Mouse (Mus musculus) midbrain, embryonic 16.5 days (tissue): ENCODE measurements at regions not wholly inside any gene's neighbourhood (a gene's known extent, or its start where the extent isn't known, plus 50 kb on each side); places are given as distances from the start of the nearest gene placed in this dataset.

Experiments
- ATAC-seq: fragments of 200-750 bp; cut with Nextera tagmentation; 2 replicates; pipeline ENCODE4 v1.8.0; 2017; ENCODE audit warnings: moderate TSS enrichment
- H3K27ac ChIP-seq: fragments of 300-500 bp; sonication (generic); 2 replicates; pipeline ENCODE4 v1.5.1; 2014; ENCODE audit warnings: mild to moderate bottlenecking, low read length, mixed read lengths
- H3K27me3 ChIP-seq: fragments of 300-500 bp; sonication (generic); 2 replicates; pipeline ENCODE4 v1.6.1; 2014; ENCODE audit warnings: low read depth, low read length, mixed read lengths; ENCODE audit not compliant: control insufficient read depth, insufficient read depth
- H3K36me3 ChIP-seq: fragments of 300-500 bp; sonication (generic); 2 replicates; pipeline ENCODE4 v1.6.1; 2014; ENCODE audit warnings: mild to moderate bottlenecking, low read length, moderate library complexity, mixed read lengths; ENCODE audit not compliant: control insufficient read depth, insufficient read depth
- H3K4me1 ChIP-seq: fragments of 300-500 bp; sonication (generic); 2 replicates; pipeline ENCODE4 v1.6.1; 2014; ENCODE audit warnings: mild to moderate bottlenecking, low read length, mixed read lengths; ENCODE audit not compliant: control insufficient read depth, insufficient read depth
- H3K4me2 ChIP-seq: fragments of 300-500 bp; sonication (generic); 2 replicates; pipeline ENCODE4 v1.6.1; 2014; ENCODE audit warnings: mild to moderate bottlenecking, low read length, mixed read lengths
- H3K4me3 ChIP-seq: fragments of 300-500 bp; sonication (generic); 2 replicates; pipeline ENCODE4 v1.5.1; 2014; ENCODE audit warnings: low read depth, mild to moderate bottlenecking, low read length, moderate library complexity, mixed read lengths
- H3K9ac ChIP-seq: fragments of 300-500 bp; sonication (generic); 2 replicates; pipeline ENCODE4 v1.6.1; 2014; ENCODE audit warnings: low read depth, low read length, mixed read lengths
- H3K9me3 ChIP-seq: fragments of 300-500 bp; sonication (generic); replicated peaks from 2 replicates; pipeline ENCODE4 v1.6.1; 2014; ENCODE audit warnings: mild to moderate bottlenecking, low read length, mixed read lengths; ENCODE audit not compliant: control insufficient read depth, poor library complexity, severe bottlenecking
- WGBS: fragments of 180-500 bp; shearing (Covaris S2); extraction: QIAGEN DNeasy Blood & Tissue Kit; methylation state at CpG from one replicate; pipeline ENCODE4 v1.1.7; 2014; 5-methylcytosine and 5-hydroxymethylcytosine counted together

GRCm38 (mm10) chr8:26706768-26707156 is 270.4 kb upstream of the Zfp703 start:
- Histone ChIP-seq H3K9ac (no peak overlapping the region), H3K27ac (no peak overlapping the region), H3K27me3 (no peaks in the 10 kb centered on the region), H3K4me3 (no peak overlapping the region), H3K36me3 (no peaks in the 10 kb centered on the region), H3K9me3 (no peaks in the 10 kb centered on the region), H3K4me2 (no peak overlapping the region), H3K4me1 (no peaks in the 10 kb centered on the region; the same call in 1 of the 2 replicates)
- 90% methylated on average over 7 of the region's 7 CpGs for WGBS
- ATAC-seq = no peak

- Histone ChIP-seq H3K9ac (no peak overlapping the region), H3K9me3 (no peaks in the 10 kb centered on the region), H3K4me3 (no peak overlapping the region), H3K27ac (no peak overlapping the region), H3K27me3 (no peaks in the 10 kb centered on the region), H3K4me2 (no peak overlapping the region), H3K4me1 (no peaks in the 10 kb centered on the region), H3K36me3 (no peaks in the 10 kb centered on the region)
- no peak for ATAC-seq
- 96% methylated on average over 8 of the region's 8 CpGs for WGBS
Observed at GRCm38 (mm10) chr8:26713836-26714235, 263.3 kb upstream of the Zfp703 start.

GRCm38 (mm10) chr8:26714714-26715113 is 262.4 kb upstream of the Zfp703 start:
- no peak overlapping the region for H3K27ac ChIP-seq
- no peaks in the 10 kb centered on the region for H3K36me3 ChIP-seq
- H3K4me3 ChIP-seq = no peak overlapping the region
- H3K4me1 ChIP-seq = no peaks in the 10 kb centered on the region
- WGBS = 87% methylated on average over 3 of the region's 3 CpGs
- H3K9ac ChIP-seq = no peak overlapping the region
- H3K9me3 ChIP-seq = no peaks in the 10 kb centered on the region
- no peak for ATAC-seq
- no peak overlapping the region for H3K4me2 ChIP-seq
- H3K27me3 ChIP-seq = no peaks in the 10 kb centered on the region

GRCm38 (mm10) chr8:26718409-26719355 is 258.4 kb upstream of the Zfp703 start:
- Histone ChIP-seq H3K9me3 (no peaks in the 10 kb centered on the region), H3K4me2 (no peak overlapping the region), H3K27me3 (no peaks in the 10 kb centered on the region), H3K36me3 (no peaks in the 10 kb centered on the region), H3K4me1 (no peaks in the 10 kb centered on the region), H3K9ac (no peak overlapping the region), H3K4me3 (no peak overlapping the region), H3K27ac (no peak overlapping the region)
- WGBS = 51% methylated on average over 11 of the region's 11 CpGs
- no peak for ATAC-seq

- no peak overlapping the region for H3K4me3 ChIP-seq
- no peaks in the 10 kb centered on the region for H3K27me3 ChIP-seq
- no peaks in the 10 kb centered on the region for H3K9me3 ChIP-seq
- H3K4me2 ChIP-seq = no peak overlapping the region
- ATAC-seq = no peak
- H3K4me1 ChIP-seq = peaks cover 3% of the 10 kb centered on the region; the same call in 1 of the 2 replicates
- 68% methylated on average over 3 of the region's 3 CpGs for WGBS
- no peak overlapping the region for H3K27ac ChIP-seq
- H3K36me3 ChIP-seq = no peaks in the 10 kb centered on the region
- no peak overlapping the region for H3K9ac ChIP-seq
Observed at GRCm38 (mm10) chr8:26722766-26723165, 254.4 kb upstream of the Zfp703 start.

GRCm38 (mm10) chr8:26724628-26725027 is 252.5 kb upstream of the Zfp703 start:
- Histone ChIP-seq H3K36me3 (no peaks in the 10 kb centered on the region), H3K4me1 (peaks cover 3% of the 10 kb centered on the region; the same call in 1 of the 2 replicates), H3K27ac (no peak overlapping the region), H3K27me3 (no peaks in the 10 kb centered on the region), H3K4me3 (no peak overlapping the region), H3K9me3 (no peaks in the 10 kb centered on the region), H3K9ac (no peak overlapping the region), H3K4me2 (no peak overlapping the region)
- no peak for ATAC-seq
- WGBS = 92% methylated on average over 5 of the region's 5 CpGs

- no peak overlapping the region for H3K4me3 ChIP-seq
- H3K27me3 ChIP-seq = no peaks in the 10 kb centered on the region
- no peak for ATAC-seq
- WGBS = 47% methylated on average over 7 of the region's 7 CpGs
- H3K9me3 ChIP-seq = no peaks in the 10 kb centered on the region
- H3K27ac ChIP-seq = no peak overlapping the region
- H3K4me1 ChIP-seq = peaks cover 3% of the 10 kb centered on the region; the same call in 1 of the 2 replicates
- H3K9ac ChIP-seq = no peak overlapping the region
- H3K4me2 ChIP-seq = no peak overlapping the region
- H3K36me3 ChIP-seq = no peaks in the 10 kb centered on the region
Observed at GRCm38 (mm10) chr8:26725521-26725920, 251.6 kb upstream of the Zfp703 start.

- 83% methylated on average over 5 of the region's 5 CpGs for WGBS
- H3K9me3 ChIP-seq = no peaks in the 10 kb centered on the region
- ATAC-seq = no peak
Observed at GRCm38 (mm10) chr8:26729351-26729750, 247.8 kb upstream of the Zfp703 start.

GRCm38 (mm10) chr8:26731111-26731510 is 246.0 kb upstream of the Zfp703 start:
- H3K27ac ChIP-seq = no peak overlapping the region
- H3K9me3 ChIP-seq = no peaks in the 10 kb centered on the region
- WGBS = 82% methylated on average over 2 of the region's 2 CpGs
- H3K27me3 ChIP-seq = no peaks in the 10 kb centered on the region
- H3K4me2 ChIP-seq = no peak overlapping the region
- no peaks in the 10 kb centered on the region for H3K4me1 ChIP-seq
- H3K9ac ChIP-seq = no peak overlapping the region
- ATAC-seq = no peak
- no peak overlapping the region for H3K4me3 ChIP-seq
- H3K36me3 ChIP-seq = no peaks in the 10 kb centered on the region

More at GRCm38 (mm10) chr8:26729351-26729750, 247.8 kb upstream of the Zfp703 start:
- no peaks in the 10 kb centered on the region for H3K36me3 ChIP-seq
- no peak overlapping the region for H3K27ac ChIP-seq
- no peak overlapping the region for H3K4me3 ChIP-seq
- peaks cover 3% of the 10 kb centered on the region; the same call in 1 of the 2 replicates for H3K4me1 ChIP-seq
- H3K9ac ChIP-seq = no peak overlapping the region
- no peak overlapping the region for H3K4me2 ChIP-seq
- H3K27me3 ChIP-seq = no peaks in the 10 kb centered on the region
